ENCODE assay signal across 29 mouse cellular contexts in genomic region chr1:90913231-90913630, GRCm38 (mm10). TPM values are rescaled to one million over a fixed set of nuclear protein-coding genes. Genes with fewer than 3 reads are reported as not detected.
"Had no signal": no experiment of that assay in that cellular context is flagged by ENCODE, and none has a peak within 500 bp of the region (broad histone marks: within the 10 kb centered on the region; RNA-seq: fewer than 3 reads in every experiment).

No protein-coding gene starts in this region.

- H3K27ac ChIP-seq: gastrocnemius, adult 2 months; heart, adult 2 months; heart, embryonic 13.5 days; heart, embryonic 15.5 days; hindbrain, embryonic 10.5 days; hindbrain, embryonic 13.5 days; hindbrain, embryonic 15.5 days; intestine, embryonic 15.5 days; layer of hippocampus, adult 2 months; limb, embryonic 10.5 days; limb, embryonic 12.5 days; liver, embryonic 13.5 days; liver, embryonic 15.5 days had no signal

- DNase-seq: gastrocnemius, adult 2 months; gastrocnemius, postnatal 10 days; gastrocnemius, postnatal 25 days; heart, adult 2 months; heart, postnatal 14 days; heart, postnatal 36 days; kidney, adult 18-20 months; kidney, adult 8-10 months; kidney, postnatal 10 days; kidney, postnatal 4 days; liver; liver, embryonic 13.5 days had no signal

- H3K4me3 ChIP-seq: gastrocnemius, adult 2 months; heart, adult 2 months; heart, embryonic 13.5 days; heart, embryonic 15.5 days; hindbrain, embryonic 10.5 days; hindbrain, embryonic 13.5 days; hindbrain, embryonic 15.5 days; intestine, embryonic 15.5 days; layer of hippocampus, adult 2 months; limb, embryonic 10.5 days; limb, embryonic 12.5 days; liver, embryonic 13.5 days; liver, embryonic 15.5 days had no signal

RNA-seq across cellular contexts. Expression of gene Mlph, which starts 1.7 kb away (rescaled TPM):
- total RNA-seq: granulocyte monocyte progenitor cell, adult 5-6 weeks had no signal

RNA-seq across cellular contexts. Expression of gene Prlh, which starts 39.7 kb away (rescaled TPM):
- total RNA-seq: gastrocnemius, adult 2 months; gastrocnemius, postnatal 10 days; gastrocnemius, postnatal 25 days; gastrocnemius, postnatal 4 days; granulocyte monocyte progenitor cell, adult 5-6 weeks; heart, adult 2 months; heart, postnatal 14 days; heart, postnatal 36 days; layer of hippocampus, adult 2 months; layer of hippocampus, postnatal 10 days; layer of hippocampus, postnatal 25 days; left cerebral cortex, adult 8-10 months; left cerebral cortex, postnatal 10 days; left cerebral cortex, postnatal 25 days had no signal

RNA-seq across cellular contexts. Expression of gene Rab17, which starts 56.2 kb away (rescaled TPM):
- total RNA-seq: gastrocnemius, adult 2 months; gastrocnemius, postnatal 10 days; gastrocnemius, postnatal 25 days; layer of hippocampus, adult 2 months; layer of hippocampus, postnatal 25 days had no signal
